Mouse (Mus musculus) Muller cell, postnatal 12 days (primary cell): ENCODE data around the gene Bcl2l11.

Experiments
- DNase-seq: peaks from one replicate; pipeline ENCODE4 v3.0.0-alpha.2; 2015; ENCODE audit errors: inconsistent ontology term

Gene Bcl2l11

GRCm38 (mm10) chr2:128111537-128111936 lies 14.3 kb upstream of the Bcl2l11 start:
- no peak for DNase-seq

DNA sequence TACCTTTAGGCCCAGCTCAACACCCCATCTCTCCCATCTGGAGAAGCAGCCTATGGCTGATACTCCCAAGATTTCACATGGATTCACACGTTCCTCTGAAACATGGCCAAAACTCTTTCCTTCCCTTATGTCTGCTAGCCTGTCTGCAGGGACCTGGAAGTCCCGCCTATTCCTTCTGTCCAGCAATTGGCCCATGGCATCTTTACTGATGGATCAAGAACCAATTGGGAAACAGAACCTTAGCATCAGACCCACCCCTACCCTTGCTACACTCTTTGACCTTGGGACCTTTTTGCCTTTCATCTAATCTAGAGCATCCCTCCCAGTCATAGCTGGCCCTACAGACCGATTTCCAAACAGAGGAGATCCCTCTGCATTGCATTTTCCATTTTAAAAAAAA lies 11.2 kb upstream of the Bcl2l11 start:
- no peak for DNase-seq

DNA sequence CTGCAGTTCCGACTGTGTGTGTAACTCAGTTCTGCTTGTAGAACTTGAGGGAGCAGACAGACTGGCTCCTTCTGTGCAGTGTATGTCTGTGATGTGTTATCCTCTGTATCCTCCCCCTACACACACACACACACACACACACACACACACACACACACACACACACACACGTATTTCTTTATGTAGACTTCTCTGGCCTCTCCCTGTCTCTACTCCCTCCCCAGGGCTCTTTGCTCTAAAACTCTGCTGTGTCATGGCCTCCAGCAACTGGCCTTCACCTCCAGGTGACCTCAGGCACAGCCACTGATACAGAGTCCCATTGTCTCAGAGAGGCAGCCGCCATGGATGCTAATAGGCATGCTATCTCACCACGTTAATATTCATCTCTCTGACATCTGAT lies 10.3 kb upstream of the Bcl2l11 start:
- DNase-seq: no peak

DNA sequence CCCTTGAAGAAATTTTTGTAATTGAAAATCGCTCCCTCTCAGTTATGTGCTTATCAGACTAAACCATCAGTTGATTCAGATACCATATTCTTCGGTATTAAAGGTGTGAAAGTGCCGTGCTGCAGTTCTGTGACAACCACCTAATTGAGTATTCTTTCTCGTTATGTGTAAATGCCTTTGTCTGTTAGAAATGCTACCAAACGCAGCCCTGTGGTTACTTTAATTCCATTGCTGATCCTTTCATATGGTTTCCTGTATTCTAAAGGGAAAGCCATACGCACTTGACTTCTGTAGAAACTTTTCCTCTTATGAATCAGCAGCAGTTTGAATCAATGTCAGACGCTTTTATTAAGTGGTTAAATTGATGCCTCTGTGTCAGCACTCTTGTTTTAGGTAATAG lies 8.2 kb upstream of the Bcl2l11 start:
- no peak for DNase-seq

DNA sequence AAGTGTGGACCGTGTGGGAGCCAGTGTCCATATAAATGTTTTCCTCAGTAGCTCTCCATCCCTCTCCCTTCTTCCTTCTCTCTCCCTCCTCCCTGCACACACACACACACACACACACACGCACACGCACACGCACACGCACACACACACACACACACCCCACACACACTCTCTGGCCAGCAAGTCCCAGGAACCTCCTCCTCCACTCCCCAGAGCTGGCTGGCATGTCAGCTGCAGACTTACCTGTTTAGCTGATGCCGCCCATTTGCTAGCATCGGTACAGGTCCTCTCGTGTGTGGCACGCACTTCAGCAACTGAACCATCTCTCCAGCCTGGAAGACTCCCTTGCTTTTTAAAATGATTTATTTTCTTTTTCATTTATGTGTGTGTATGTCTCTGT lies 6.9 kb upstream of the Bcl2l11 start:
- no peak for DNase-seq

- peak; percentile 73 for DNase-seq
Measured at GRCm38 (mm10) chr2:128122491-128122890, 3.3 kb upstream of the Bcl2l11 start.

GRCm38 (mm10) chr2:128122891-128123771 lies 2.7 kb upstream of the Bcl2l11 start:
- peak; percentile 69 for DNase-seq

DNA sequence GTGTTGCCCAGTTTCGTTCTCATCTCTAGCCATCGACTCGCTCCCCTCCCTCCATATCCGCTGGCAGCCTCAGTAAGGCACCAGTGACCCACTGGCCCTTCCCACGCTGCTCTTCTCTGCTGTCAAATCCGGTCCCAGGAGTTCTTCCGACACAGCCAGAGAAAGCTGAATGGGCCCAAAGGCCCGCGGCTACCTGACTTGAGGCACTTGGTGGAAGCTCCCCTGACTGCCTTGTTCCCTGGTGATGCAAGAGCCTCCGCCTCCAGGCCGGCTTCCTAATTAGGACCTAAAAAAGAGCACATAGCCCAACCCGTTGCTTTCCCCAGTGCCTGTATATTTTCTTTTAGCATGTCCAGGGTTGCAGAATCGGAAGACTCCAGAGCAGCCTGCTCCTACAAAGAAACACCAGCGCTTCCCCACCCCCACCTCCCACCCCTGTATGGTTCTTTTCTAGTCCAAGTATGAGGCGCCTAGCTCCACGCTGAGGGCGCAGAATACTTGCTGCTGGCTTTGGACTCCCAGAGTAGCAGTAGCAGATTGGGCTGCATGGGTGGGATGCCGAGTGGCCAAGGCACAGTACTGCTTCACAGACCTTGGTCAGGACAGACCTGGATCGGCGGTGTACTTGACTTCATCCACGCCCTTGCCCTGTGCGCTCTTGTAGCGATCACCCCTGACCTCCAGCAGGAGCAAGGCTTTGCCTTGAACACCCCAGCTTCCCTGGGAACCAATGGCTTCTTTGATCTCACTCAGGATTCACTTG lies 1.7 kb upstream of the Bcl2l11 start:
- DNase-seq: peak; percentile 54

- no peak for DNase-seq
Measured at GRCm38 (mm10) chr2:128124693-128125092, 1.1 kb upstream of the Bcl2l11 start.

- DNase-seq: peak; percentile 42
Measured at GRCm38 (mm10) chr2:128126591-128127051, 783 bp downstream of the Bcl2l11 start.

- DNase-seq: peak; percentile 100
Measured at GRCm38 (mm10) chr2:128127121-128127671, 1.4 kb downstream of the Bcl2l11 start.

- DNase-seq: peak; percentile 90
Measured at GRCm38 (mm10) chr2:128127691-128128292, 2.0 kb downstream of the Bcl2l11 start.

DNA sequence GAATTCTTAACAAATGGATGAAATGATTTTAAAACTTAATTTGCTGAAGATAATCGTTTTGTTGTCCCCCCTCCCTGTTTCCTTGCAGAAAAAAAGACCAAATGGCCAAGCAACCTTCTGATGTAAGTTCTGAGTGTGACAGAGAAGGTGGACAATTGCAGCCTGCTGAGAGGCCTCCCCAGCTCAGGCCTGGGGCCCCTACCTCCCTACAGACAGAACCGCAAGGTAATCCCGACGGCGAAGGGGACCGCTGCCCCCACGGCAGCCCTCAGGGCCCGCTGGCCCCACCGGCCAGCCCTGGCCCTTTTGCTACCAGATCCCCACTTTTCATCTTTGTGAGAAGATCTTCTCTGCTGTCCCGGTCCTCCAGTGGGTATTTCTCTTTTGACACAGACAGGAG lies 2.7 kb downstream of the Bcl2l11 start:
- DNase-seq: no peak

DNA sequence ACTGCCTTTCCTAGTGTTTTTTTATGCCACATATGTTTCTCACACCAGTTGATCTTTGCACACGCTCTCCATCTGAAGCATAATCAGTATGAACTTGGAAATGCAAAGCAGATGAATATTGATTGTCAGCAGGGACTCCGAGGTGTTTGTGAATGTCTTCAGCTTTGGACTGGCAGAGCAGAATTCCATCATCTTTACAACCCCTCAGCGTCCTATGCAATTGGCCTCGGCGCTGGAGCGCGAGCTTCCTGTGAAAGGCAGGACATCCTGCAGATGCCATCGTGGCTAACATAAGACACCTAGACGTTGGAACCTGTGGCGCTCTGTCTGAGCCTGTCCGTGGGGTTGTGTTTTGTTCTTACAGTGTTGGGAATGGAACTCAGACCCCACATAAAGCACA lies 5.7 kb downstream of the Bcl2l11 start:
- DNase-seq: no peak

GRCm38 (mm10) chr2:128132635-128133034 lies 6.8 kb downstream of the Bcl2l11 start:
- no peak for DNase-seq

- no peak for DNase-seq
Measured at GRCm38 (mm10) chr2:128133865-128134264, 8.0 kb downstream of the Bcl2l11 start.

DNA sequence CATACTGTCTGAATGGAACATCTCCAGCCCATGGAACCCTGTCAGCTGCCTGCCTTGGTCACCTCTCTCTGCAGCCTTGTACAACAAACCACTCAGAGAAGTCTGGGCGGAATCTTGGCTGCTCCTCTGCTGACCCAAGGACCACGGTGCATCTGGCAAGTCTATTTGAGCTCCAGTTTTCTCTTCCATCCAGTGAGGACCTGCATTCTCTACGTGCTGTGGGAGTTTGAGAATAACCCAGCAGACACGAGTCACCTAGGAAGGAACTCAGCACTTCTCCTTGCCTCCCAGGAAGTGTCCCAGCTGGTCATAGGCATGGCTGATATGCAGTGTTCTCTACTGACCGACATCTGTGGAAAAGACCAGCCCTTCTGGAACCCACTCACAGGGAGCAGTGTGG lies 8.6 kb downstream of the Bcl2l11 start:
- DNase-seq: peak; percentile 69

- DNase-seq: no peak
Measured at GRCm38 (mm10) chr2:128134948-128135347, 9.1 kb downstream of the Bcl2l11 start.

DNA sequence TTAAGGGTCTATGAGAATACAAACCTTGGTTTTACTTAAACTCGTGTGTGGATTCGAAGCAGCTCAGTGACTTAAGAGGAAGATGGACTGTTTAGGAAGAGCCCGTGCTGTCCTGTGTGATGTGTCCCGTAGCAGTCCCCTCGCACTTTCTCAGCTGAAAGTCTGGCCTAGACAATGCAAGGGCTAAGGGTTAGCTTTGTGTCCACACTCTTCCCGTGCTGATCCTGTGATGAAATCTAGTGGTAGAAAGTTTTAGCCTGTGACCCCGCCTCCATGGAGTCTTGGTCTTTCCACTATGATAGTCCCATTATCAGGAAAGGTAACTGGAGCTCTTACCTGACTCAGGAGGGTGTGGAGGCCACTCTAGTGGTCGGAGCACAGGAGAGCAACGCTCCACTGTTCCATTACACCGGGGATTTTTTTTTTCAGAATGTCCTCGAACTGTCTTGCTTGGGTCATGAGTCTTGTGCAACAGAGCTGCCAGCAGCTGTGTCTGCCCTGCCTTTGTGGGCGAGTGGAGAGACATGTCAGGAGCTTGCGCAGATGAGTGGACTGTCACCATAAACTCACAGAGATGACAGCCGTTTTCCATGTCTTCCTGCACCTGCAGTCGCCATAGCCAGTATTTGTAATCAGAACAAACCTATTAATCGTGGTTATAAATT lies 11.1 kb downstream of the Bcl2l11 start:
- no peak for DNase-seq

GRCm38 (mm10) chr2:128137480-128138276 lies 11.8 kb downstream of the Bcl2l11 start:
- DNase-seq: no peak

GRCm38 (mm10) chr2:128138924-128139323 lies 13.1 kb downstream of the Bcl2l11 start:
- no peak for DNase-seq
